Mouse (Mus musculus): Measurements from ENCODE around the gene Copb2. TPM values are rescaled to one million over a fixed set of nuclear protein-coding genes. Genes with fewer than 3 reads are reported as not detected.
A peak's percentile ranks its signal among the peaks of the same experiment; 100 is the strongest.

The Copb2 gene
- 103 and 110 TPM in 2 replicates for polyA plus RNA-seq (2015; fragmentation: Nextera tagmentation; extraction: Ambion mirVana)

GRCm38 (mm10) chr9:98563137-98564126 is at the start of gene Copb2:
TSS of gene Copb2 (plus strand) at chr9:98563721.
- DNase-seq (ENCODE audit: low spot score), result peak; percentile 97

- no peak for DNase-seq (ENCODE audit: low spot score)
These were observed 39.6 kb upstream of the Copb2 start for GRCm38 (mm10) chr9:98523872-98524271.

GRCm38 (mm10) chr9:98524786-98525542 is 38.6 kb upstream of the Copb2 start:
- no peak for DNase-seq (ENCODE audit: low spot score)

DNA sequence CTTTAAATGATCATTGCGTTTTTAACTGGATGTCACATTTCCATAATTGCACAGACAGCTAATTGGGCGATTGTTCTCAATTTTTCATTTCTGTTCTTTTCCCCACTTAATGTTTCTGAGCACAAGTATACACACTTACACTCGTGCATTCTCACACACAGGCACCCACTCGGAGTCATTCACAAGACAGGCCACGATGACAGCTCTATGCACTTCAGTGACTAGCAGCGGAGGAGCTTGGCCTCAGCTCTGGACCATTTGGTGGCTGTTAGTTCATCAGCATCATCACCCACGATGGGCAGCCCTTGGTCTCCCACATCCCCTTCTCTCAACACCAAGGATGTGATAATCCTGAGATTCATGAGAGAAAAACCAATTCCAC is 38.0 kb upstream of the Copb2 start:
- no peak for DNase-seq (ENCODE audit: low spot score)

- DNase-seq (ENCODE audit: low spot score), result no peak
These were observed 36.3 kb upstream of the Copb2 start for GRCm38 (mm10) chr9:98527226-98527625.

GRCm38 (mm10) chr9:98529776-98530175 is 33.7 kb upstream of the Copb2 start:
- DNase-seq (ENCODE audit: low spot score), result no peak

DNA sequence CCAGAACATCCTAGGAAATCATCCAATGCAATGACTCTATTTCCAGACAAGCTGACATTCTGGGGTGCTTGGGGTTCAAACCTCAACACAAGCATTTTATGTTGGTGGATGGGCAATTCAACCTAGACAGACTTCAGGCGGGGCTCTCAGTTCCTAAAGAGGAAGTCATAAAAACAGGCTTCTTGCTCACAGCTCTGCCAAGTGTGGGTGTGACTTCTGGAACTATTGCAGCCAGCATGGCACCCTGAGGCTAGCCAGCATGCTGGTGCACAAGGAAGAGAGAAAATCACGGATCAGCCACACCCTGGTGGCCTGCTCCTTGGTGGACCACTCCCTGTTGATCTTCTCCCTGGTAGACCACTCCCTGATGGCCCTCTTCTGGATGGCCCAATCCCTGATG is 32.5 kb upstream of the Copb2 start:
- no peak for DNase-seq (ENCODE audit: low spot score)

DNA sequence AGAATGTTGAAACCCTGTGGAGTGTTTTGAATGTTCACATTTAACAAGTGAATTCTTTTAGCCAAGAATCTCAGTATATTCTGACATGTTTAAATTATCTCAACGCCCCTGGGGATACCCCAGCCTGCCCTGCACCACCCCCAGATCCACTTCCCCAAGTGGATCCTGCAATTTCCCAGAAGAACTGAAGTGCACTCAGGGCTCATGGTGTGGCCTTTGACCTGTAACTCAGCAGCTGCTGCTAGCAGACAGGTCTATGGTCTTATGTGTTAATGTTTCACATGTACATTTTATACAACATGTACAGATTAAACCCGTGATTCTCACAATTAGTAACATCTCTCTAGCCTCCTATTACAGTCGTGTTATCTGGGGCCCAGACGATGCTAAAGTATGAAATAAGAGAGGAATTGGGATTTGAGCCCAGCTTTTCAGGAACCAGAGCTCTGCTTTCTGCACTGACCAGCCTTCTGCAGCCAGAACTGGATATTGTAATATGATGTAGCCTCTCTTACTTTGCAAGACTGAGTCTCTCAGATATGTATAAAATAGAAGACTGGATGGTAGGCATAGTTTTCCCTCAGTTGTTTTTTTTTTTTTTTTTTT is 28.7 kb upstream of the Copb2 start:
- DNase-seq (ENCODE audit: low spot score), result no peak

DNA sequence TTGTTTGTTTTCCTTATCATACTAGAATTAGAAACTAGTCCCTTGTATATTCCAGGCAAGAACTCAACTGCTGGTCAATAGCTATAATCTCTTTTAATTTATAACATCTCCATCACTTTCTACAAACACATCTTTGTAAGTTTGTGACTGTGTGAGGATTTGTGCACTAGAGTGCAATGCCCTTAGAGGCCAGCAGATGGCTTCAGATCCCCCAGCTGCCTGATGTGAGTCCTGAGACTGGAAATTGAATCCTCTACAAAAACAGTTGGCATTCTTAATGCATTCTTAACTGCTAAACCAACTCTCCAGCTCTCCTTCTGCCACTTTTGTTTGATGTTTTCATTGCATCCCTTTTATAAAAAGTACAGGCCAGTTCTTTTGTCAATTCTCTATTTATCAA is 27.8 kb upstream of the Copb2 start:
- no peak for DNase-seq (ENCODE audit: low spot score)

- DNase-seq (ENCODE audit: low spot score), result no peak
These were observed 25.4 kb upstream of the Copb2 start for GRCm38 (mm10) chr9:98538017-98538712.

DNA sequence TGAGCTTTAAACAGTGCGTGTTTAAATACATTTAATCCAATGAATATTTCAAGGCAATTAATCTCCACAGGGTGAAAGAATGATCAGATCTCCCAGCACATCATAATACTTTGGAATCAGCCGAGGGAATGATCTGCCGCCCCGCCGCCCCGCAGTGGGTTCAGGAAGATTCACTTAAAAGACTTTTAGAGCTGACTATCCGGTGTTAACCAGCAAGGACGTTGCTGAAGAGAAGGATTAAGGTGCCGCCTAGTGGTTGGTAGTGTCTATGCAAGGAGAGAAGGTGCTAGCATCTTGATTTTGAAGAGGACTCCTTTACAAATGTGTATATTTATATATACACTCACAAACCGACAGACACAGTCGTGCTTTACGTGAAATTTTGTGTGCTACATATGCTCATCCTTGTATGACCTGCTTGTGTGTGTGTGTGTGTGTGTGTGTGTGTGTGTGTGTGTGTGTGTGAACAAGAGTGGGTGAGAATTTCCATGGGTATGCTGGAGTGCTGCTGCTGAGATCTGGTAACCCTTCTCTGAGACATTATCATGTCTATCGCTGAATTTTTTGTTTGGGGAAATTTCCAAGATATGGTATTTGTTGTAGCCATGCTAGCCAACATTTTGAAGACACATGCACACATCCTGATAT is 24.7 kb upstream of the Copb2 start:
- DNase-seq (ENCODE audit: low spot score), result peak; percentile 67

GRCm38 (mm10) chr9:98544042-98544441 is 19.5 kb upstream of the Copb2 start:
- DNase-seq (ENCODE audit: low spot score), result no peak

- DNase-seq (ENCODE audit: low spot score), result no peak
These were observed 20.3 kb downstream of the Copb2 start for GRCm38 (mm10) chr9:98583852-98584251.

DNA sequence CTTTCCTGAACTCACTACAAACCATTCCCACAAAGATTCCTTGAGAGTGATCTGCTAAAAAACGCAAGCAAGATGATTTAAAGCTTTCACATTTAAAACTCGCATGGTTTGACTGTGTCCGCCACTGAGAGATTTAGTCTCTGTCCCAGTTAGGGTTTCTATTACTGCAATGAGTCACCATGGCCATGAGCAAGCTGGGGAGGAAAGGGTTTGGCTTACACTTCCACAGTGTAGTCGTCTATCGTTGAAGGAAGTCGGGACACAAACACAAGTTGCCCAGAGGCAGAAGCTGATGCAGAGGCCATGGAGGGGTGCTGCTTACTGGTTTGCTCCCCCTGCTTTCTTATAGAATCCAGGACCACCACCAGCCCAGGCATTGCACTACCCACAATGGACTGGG is 36.6 kb downstream of the Copb2 start:
- DNase-seq (ENCODE audit: low spot score), result no peak

GRCm38 (mm10) chr9:98601156-98601836 is 37.8 kb downstream of the Copb2 start, which contains the start of gene Mrps22:
TSS of gene Mrps22 (minus strand) at chr9:98601660.
- peak; percentile 91 for DNase-seq (ENCODE audit: low spot score)

- no peak for DNase-seq (ENCODE audit: low spot score)
These were observed 38.4 kb downstream of the Copb2 start for GRCm38 (mm10) chr9:98601837-98602359.

DNA sequence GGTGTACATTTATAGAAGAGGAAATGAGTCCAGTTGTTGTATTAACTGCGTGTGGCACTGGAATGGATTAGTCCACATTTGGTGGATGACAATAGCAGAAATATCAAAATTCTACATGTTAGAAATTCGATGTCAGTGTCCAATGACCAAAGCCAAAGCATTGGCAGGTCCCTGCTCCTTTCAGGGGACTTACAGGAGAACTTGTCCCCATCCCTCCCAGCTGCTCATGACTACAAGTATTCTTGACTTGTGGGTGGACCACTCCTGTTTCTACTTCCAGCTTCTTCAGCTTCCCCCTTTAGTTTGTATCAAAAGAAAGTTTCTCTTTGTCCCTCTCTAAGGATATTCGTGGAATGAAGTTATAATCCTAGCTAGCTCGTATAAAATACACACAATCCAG is 41.4 kb downstream of the Copb2 start:
- DNase-seq (ENCODE audit: low spot score), result no peak

DNA sequence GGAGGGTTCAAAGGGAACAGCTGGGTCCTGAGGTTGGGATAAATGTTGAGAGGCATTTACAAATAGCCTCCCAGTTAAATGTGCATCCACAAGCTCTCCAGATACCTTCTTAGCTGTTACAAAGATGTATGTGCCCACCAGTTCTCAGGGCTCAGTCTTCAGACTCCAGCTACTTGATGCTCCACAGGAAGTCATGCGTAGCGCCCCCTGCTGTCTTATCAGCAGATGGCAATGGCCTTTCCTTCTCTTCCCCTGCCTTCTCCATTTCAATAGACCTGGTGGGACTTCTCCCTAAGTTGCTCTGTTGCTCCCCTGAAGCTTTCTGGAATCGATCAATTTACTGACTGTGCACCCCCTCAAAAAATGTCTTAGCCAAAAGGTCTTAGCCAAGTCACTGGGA is 65.0 kb downstream of the Copb2 start:
- peak; percentile 43 for DNase-seq (ENCODE audit: low spot score)

DNA sequence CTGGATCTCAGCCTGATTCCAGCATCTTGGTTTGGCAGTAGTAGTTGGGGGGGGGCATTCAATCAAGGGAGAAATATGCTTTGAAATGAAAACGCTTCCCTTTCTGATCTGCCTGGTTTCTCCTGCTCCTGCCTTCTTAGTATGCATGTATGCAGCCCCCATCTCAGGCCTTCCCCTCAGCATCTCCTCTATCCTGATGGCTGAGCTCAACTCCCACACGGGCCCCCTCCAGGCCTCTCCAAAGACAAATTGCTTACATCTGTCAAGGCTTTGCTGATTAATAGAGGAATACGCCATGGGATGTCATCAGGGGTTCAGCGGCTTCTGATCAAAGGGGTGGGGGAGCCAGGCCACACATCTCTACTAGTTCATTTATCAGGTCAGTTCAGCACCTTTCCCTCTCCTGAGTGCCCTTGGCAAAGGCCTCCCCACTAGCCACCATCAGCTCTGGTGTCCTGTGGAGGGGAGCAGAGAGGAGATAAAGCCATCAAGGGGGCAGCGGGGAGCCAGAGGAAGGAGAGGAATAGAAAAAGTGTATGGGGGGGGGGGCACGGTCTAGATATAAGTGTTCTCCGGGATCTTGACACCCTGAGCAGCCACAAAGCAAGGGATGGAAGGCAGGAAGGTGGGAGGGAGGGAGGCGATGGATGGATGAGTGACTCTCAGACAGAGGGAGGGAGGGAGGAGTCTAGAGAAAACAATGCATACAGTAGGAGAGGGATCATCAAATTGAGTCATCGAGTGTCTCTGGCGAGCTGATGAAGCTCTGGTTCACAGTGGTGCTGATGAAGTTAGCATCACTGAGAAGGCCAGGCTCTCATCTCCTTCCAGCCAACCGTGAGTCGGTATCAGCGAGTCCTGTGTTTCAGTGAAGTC is 70.0 kb downstream of the Copb2 start:
- DNase-seq (ENCODE audit: low spot score), result no peak

Measured in thymus, postnatal 0 days (tissue).